Mouse (Mus musculus): ENCODE data around the gene Enpp1.

DNA sequence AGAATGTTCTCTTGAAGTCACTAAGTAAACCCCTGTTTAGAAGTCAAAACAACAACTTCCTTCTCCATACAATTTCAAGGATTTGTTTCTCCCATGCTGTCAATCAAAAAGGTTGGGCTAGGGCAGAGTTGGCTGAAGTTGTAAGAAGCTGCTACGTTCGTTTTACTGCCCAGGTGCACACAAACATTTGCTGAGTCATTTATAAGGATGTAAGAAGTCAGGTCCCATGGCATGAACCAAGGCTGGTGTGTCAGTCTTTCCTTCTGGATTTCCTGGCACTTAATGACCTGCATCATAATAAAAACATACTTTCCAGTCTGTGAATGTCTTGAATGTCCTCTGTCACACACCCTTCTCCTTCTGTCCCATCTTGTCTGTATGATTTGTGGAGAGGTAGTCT, 119.6 kb downstream of the Enpp1 start:
- TF ChIP-seq POLR2A (IDR thresholded peaks at IDR 0.05; ENCODE audit: borderline replicate concordance, extremely low read depth, insufficient read depth, insufficient read length, poor library complexity, severe bottlenecking): no peak
- TF ChIP-seq CTCF (IDR thresholded peaks at IDR 0.05; ENCODE audit: borderline replicate concordance, extremely low read depth, insufficient read depth, insufficient read length): no peak

All from brain, embryonic 14.5 days (tissue).